Mouse (Mus musculus) liver, embryonic 14.5 days (tissue): Measurements from ENCODE around the gene Lrmda.

Experiments used
- CTCF ChIP-seq: IDR thresholded peaks from 2 replicates; pipeline ENCODE4 v1.5.1; 2016; ENCODE audit warnings: antibody characterized with exemption, low read depth, control low read depth
- EP300 ChIP-seq: IDR thresholded peaks from 2 replicates; pipeline ENCODE4 v1.6.1; 2016; ENCODE audit warnings: antibody characterized with exemption, low read depth

DNA sequence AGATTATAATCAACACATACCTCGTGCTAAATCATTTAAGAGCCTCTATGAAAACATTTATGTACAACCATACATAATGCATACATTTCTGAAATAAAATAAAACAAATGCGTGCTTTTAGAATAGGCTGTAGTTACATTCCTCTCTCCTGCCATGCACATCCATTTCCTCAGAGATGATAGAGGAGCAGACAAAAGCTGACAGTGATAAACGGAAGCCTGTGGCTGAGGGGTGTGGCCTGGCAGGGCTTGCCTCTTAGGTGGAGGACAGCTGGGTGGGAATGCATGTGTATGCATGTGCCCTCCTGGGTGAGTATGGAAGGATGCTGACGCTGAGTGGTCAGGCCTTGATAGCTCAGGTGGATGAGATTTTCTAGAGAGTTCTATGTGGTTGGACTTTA lies 266.3 kb downstream of the Lrmda start:
- TF ChIP-seq CTCF (no peak), EP300 (no peak)
